Mouse (Mus musculus) embryonic fibroblast, embryonic 13.5 days (primary cell): ENCODE measurements around the gene Itga9. TPM values are rescaled to one million over a fixed set of nuclear protein-coding genes. Genes with fewer than 3 reads are reported as not detected.

Experiments
- H3K27ac ChIP-seq: 2 replicates; pipeline ENCODE4 v1.5.1; 2012; ENCODE audit warnings: low read length, control low read depth, inconsistent platforms; ENCODE audit not compliant: insufficient read depth
- H3K4me1 ChIP-seq: 2 replicates; pipeline ENCODE4 v1.6.1; 2011; ENCODE audit warnings: low read length; ENCODE audit not compliant: control insufficient read depth, insufficient read depth
- H3K4me3 ChIP-seq: 2 replicates; pipeline ENCODE4 v1.5.1; 2011; ENCODE audit warnings: mild to moderate bottlenecking, control low read depth, low read length; ENCODE audit not compliant: insufficient read depth
- CTCF ChIP-seq: IDR thresholded peaks from 2 replicates; pipeline ENCODE4 v1.5.1; 2011; ENCODE audit warnings: mild to moderate bottlenecking, control low read depth, low read length, moderate library complexity, borderline replicate concordance; ENCODE audit not compliant: insufficient read depth
- POLR2A ChIP-seq: IDR thresholded peaks from 2 replicates; pipeline ENCODE4 v1.6.1; 2011; ENCODE audit warnings: low read depth, mild to moderate bottlenecking, control low read depth, low read length, moderate library complexity
- polyA plus RNA-seq: library from polyadenylated mRNA; stranded (reverse); fragments of >200 nt; gene quantifications from 2 replicates; pipeline ENCODE4 v1.2.4, GENCODE M21; 2011; ENCODE audit warnings: low read depth; ENCODE audit not compliant: missing spikeins, insufficient read length

The Itga9 gene
- polyA plus RNA-seq, 1 experiment = 22.9 TPM

GRCm38 (mm10) chr9:118873596-118873995 lies 267.1 kb downstream of the Itga9 start:
- TF ChIP-seq POLR2A = no peak
- no peak for TF ChIP-seq CTCF
- no peak overlapping the region for H3K27ac ChIP-seq
- H3K4me1 ChIP-seq = no peaks in the 10 kb centered on the region
- no peak overlapping the region for H3K4me3 ChIP-seq

GRCm38 (mm10) chr9:118875705-118876104 lies 269.2 kb downstream of the Itga9 start:
- no peak for TF ChIP-seq POLR2A
- no peak for TF ChIP-seq CTCF
- Histone ChIP-seq H3K27ac (no peak overlapping the region), H3K4me3 (no peak overlapping the region), H3K4me1 (no peaks in the 10 kb centered on the region)

GRCm38 (mm10) chr9:118876902-118877301 lies 270.4 kb downstream of the Itga9 start:
- Histone ChIP-seq H3K27ac (no peak overlapping the region), H3K4me1 (no peaks in the 10 kb centered on the region), H3K4me3 (no peak overlapping the region)
- TF ChIP-seq CTCF = no peak
- TF ChIP-seq POLR2A = no peak

GRCm38 (mm10) chr9:118877365-118878008 lies 271.0 kb downstream of the Itga9 start:
- H3K27ac ChIP-seq = no peak overlapping the region

GRCm38 (mm10) chr9:118878596-118878995 lies 272.1 kb downstream of the Itga9 start:
- no peaks in the 10 kb centered on the region for H3K4me1 ChIP-seq
- H3K27ac ChIP-seq = no peak overlapping the region
- TF ChIP-seq POLR2A (no peak), CTCF (no peak)
- no peak overlapping the region for H3K4me3 ChIP-seq

More at GRCm38 (mm10) chr9:118877365-118878008, 271.0 kb downstream of the Itga9 start:
- Histone ChIP-seq H3K4me1 (no peaks in the 10 kb centered on the region), H3K4me3 (no peak overlapping the region)
- TF ChIP-seq POLR2A (no peak), CTCF (no peak)

GRCm38 (mm10) chr9:118881281-118881945 lies 274.9 kb downstream of the Itga9 start:
- Histone ChIP-seq H3K4me3 (no peak overlapping the region), H3K4me1 (no peaks in the 10 kb centered on the region), H3K27ac (no peak overlapping the region)
- TF ChIP-seq POLR2A (no peak), CTCF (peak; percentile 39; the same call in 1 of the 2 replicates)

GRCm38 (mm10) chr9:118881946-118882284 lies 275.4 kb downstream of the Itga9 start:
- H3K27ac ChIP-seq = no peak overlapping the region
- TF ChIP-seq POLR2A (no peak), CTCF (no peak)
- no peak overlapping the region for H3K4me3 ChIP-seq
- no peaks in the 10 kb centered on the region for H3K4me1 ChIP-seq

- Histone ChIP-seq H3K27ac (no peak overlapping the region), H3K4me3 (no peak overlapping the region), H3K4me1 (no peaks in the 10 kb centered on the region)
- TF ChIP-seq CTCF (no peak), POLR2A (no peak)
Observed at GRCm38 (mm10) chr9:118883150-118883549, 276.7 kb downstream of the Itga9 start.

GRCm38 (mm10) chr9:118885785-118886184 lies 279.3 kb downstream of the Itga9 start:
- Histone ChIP-seq H3K4me1 (no peaks in the 10 kb centered on the region; the same call in 1 of the 2 replicates), H3K27ac (no peak overlapping the region), H3K4me3 (no peak overlapping the region)
- TF ChIP-seq POLR2A (no peak), CTCF (no peak)

GRCm38 (mm10) chr9:118887201-118887600 lies 280.7 kb downstream of the Itga9 start:
- TF ChIP-seq CTCF = no peak
- TF ChIP-seq POLR2A = no peak
- H3K4me3 ChIP-seq = no peak overlapping the region
- peaks cover 5% of the 10 kb centered on the region for H3K4me1 ChIP-seq
- no peak overlapping the region for H3K27ac ChIP-seq
